Mouse (Mus musculus) B cell, adult (primary cell): ENCODE data around the gene Rnf181. TPM values are rescaled to one million over a fixed set of nuclear protein-coding genes. Genes with fewer than 3 reads are reported as not detected.

Experiments
- total RNA-seq: library from RNA; stranded (reverse); gene quantifications from 4 replicates; pipeline ENCODE4 v1.2.4, GENCODE M21; 2023; ENCODE audit not compliant: inconsistent age

Rnf181 gene
- total RNA-seq = 66.1 to 76.9 TPM (median 71.9 TPM) in 4 replicates

GRCm38 (mm10) chr6:72366844-72367443, at the start of gene Rnf181:
Rnf181 (minus strand) TSS chr6:72366956.

GRCm38 (mm10) chr6:72414076-72414756, 47.5 kb upstream of the Rnf181 start, which contains the start of gene Ggcx:
Ggcx (plus strand) TSS chr6:72414308.

GRCm38 (mm10) chr6:72389941-72390771, 23.4 kb upstream of the Rnf181 start, which contains the start of gene Vamp8:
Vamp8 (minus strand) TSS chr6:72390703.

GRCm38 (mm10) chr6:72380131-72380770, 13.5 kb upstream of the Rnf181 start, which contains the start of gene Vamp5:
Vamp5 (minus strand) TSS chr6:72380468.

DNA sequence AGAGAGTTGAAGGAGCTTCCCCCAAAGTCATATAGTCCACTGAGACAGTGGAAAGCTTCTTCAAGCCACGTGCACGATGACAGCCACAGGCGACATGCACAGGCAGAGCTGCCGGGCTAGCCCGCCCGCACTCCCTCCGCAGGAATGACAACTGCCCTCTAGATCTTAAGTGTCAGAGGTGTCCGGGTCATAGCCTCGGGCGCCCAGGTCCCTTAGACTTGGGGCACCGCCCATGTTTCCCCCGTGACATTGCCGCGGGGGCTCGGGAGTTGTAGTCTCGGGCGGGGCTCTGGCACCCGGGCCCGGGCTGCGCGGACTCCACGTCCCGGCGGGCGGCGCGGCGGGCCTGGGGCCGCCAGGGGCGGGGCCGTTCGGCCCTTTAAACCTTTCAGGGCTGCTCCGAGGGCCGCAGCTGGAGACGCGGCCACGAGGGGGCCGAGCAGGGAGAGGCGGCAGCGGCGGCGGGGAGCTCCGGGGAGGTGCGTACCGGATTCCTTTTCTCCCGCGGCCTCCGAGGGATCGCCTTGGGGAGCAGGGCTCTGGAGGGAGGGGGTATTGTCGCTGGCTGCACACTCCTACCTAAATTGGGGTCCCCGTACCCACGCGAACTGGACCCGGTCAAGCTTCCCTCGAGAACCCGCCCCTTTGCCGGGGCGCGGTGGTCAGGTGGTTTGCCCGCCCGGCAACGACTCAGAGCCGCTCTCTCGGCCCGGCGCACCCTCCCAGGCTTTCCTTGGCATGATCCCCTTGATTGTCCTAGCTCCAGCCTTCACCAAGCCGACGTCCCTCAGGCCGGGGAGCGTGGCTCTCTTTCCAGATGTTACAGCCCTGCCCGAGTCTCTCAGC, 11.5 kb downstream of the Rnf181 start, which contains the start of gene Tmem150a:
Tmem150a (plus strand) TSS at position 382 of the 846 bp plus-strand sequence.

DNA sequence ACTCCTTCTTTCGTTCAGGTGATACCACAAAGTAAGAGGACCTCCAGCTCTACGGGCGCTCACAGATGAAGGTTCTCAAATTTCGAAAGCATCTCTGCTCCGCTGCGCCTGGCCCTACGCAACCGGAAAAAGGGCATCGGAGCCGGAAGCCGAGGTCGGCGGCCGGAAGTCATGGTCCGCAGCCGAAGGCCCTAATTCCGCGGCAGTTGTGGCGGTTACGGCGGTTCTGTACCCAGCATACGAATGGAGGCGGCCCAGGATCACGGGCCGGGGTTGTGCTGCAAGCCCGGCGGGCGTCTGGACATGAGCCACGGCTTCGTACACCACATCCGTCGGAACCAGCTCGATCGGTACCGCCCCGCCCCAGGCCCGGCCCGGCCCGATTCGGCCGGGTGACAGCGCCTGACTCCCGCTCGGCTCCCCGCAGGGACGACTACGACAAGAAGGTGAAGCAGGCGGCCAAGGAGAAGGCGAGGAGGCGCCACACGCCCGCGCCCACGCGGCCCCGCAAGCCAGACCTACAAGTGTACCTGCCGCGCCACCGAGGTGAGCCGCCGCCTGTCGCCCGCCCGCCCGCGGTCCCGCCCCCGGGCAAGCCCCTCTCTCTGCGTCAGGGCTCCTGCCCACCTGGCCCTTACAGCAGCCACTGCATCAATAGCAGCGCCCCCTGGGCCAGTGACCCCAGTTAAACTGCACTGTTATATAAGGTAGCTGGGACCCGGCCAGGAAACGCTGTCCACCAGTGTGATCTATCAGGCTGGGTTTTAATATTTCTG, 19.4 kb downstream of the Rnf181 start, which contains the start of gene 0610030E20Rik:
0610030E20Rik (plus strand) TSS at position 152 of the 776 bp plus-strand sequence.

DNA sequence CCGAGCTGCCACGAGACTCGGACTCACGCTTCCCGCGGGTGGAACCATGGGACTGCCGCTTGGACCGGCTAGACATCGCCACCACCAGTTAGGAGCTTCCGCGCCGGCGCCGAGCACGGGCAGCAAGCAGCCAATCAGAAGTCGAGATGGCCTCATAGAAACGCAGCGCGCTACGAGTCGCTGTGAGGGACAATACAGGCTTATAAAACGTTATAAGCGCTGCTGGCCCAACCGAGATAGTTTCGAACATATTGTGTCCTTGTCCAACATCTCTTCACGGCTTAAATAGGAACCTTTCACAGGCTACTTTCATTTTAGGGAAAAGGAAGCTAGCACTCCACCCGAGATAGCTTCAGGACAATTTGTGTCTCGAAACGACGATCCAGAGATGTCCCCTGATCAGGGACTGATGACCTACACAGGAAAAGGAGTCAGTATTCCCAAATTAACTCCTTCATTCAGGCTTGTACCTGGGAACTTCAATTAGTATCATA, 21.6 kb downstream of the Rnf181 start, which contains the start of gene Usp39:
Usp39 (minus strand) TSS at position 111 of the 494 bp plus-strand sequence.

Other genes with a start within 250 kb of the Rnf181 start
- gene Atoh8, start 131.4 kb downstream of the Rnf181 start, total RNA-seq = not detected in 4 replicates
- not detected in 4 replicates for gene Sftpb, start 62.3 kb downstream of the Rnf181 start, total RNA-seq
- gene Usp39, start 21.8 kb downstream of the Rnf181 start, total RNA-seq = 45.7 to 50.5 TPM (median 47.9 TPM) in 4 replicates
- 40.3 to 44.4 TPM (median 44.0 TPM) in 4 replicates for gene 0610030E20Rik, start 19.6 kb downstream of the Rnf181 start, total RNA-seq
- gene Tmem150a, start 11.5 kb downstream of the Rnf181 start, total RNA-seq = 2.8 to 5.3 TPM (median 4.2 TPM) in 4 replicates
- 11.4 to 14.4 TPM (median 13.2 TPM) in 4 replicates for gene Vamp5, start 13.5 kb upstream of the Rnf181 start, total RNA-seq
- gene Vamp8, start 23.7 kb upstream of the Rnf181 start, total RNA-seq = 95.3 to 106 TPM (median 102 TPM) in 4 replicates
- 11.0 to 15.1 TPM (median 12.5 TPM) in 4 replicates for gene Ggcx, start 47.4 kb upstream of the Rnf181 start, total RNA-seq
- gene Mat2a, start 72.6 kb upstream of the Rnf181 start, total RNA-seq = 241 to 253 TPM (median 245 TPM) in 4 replicates
- gene Sh2d6, start 154.8 kb upstream of the Rnf181 start, total RNA-seq = 0.48 to 0.54 TPM (median 0.51 TPM) in 3 of 4 replicates, not detected in the other
- gene Capg, start 177.4 kb upstream of the Rnf181 start, total RNA-seq = 337 to 367 TPM (median 351 TPM) in 4 replicates
- gene Elmod3, start 231.5 kb upstream of the Rnf181 start, total RNA-seq = 16.7 to 20.1 TPM (median 18.8 TPM) in 4 replicates
- 4.6 to 8.4 TPM (median 7.9 TPM) in 4 replicates for gene Retsat, start 231.5 kb upstream of the Rnf181 start, total RNA-seq